Mouse (Mus musculus) mature B cell (primary cell): Measurements from ENCODE around the gene Olfr549.

ENCODE experiments used
- in situ Hi-C: fragments of 300-500 bp; cut with MboI; formaldehyde crosslinking; loops from 2 replicates; pipeline ENCODE4 v1.14.3; 2019

The Olfr549 gene

GRCm38 (mm10) chr7:102575998-102576397 is 26.3 kb downstream of the Olfr549 start:
- in situ Hi-C loops: no loop called here

GRCm38 (mm10) chr7:102591786-102592185 is 42.1 kb downstream of the Olfr549 start, which contains the start of gene Olfr551:
Gene Olfr551, minus strand, starts transcription at chr7:102591886.
- in situ Hi-C loops: no loop called here

- in situ Hi-C loops: no loop called here
These were observed 47.8 kb downstream of the Olfr549 start, which contains the start of gene Olfr552 for GRCm38 (mm10) chr7:102597378-102598031. Gene Olfr552, plus strand, starts transcription at chr7:102597770.
